Mouse (Mus musculus) frontal cortex, adult (tissue): Measurements from ENCODE around the gene Chrd.

Source experiments
- ATAC-seq: cut with Nextera tagmentation; 2 replicates; pipeline ENCODE4 v1.9.2; 2017; ENCODE audit warnings: mild to moderate bottlenecking, moderate library complexity, mixed read lengths; ENCODE audit not compliant: low TSS enrichment

The Chrd gene

GRCm38 (mm10) chr16:20710810-20711209 lies 22.1 kb upstream of the Chrd start:
- no peak for ATAC-seq

- no peak for ATAC-seq
These were observed 20.7 kb upstream of the Chrd start for GRCm38 (mm10) chr16:20712190-20712589.

DNA sequence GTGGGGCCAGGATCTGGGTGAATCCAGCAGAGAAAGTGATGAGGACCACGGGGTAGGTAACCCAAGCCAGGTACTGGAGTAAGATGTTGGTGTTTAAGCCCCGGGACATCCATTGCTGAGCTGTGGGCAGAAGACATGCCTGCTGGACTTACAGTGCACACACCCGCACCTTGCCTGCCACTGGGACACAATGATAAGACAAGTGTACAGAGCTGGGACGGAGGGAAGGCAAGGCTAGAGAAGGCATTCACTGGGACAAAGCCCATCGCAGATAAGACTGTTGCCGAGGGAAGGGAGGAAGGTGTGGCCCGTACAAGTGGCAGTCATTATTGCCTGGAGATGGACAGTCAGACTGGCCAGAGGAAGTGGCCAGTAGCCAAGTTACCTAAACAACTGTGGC lies 20.0 kb upstream of the Chrd start:
- no peak for ATAC-seq

DNA sequence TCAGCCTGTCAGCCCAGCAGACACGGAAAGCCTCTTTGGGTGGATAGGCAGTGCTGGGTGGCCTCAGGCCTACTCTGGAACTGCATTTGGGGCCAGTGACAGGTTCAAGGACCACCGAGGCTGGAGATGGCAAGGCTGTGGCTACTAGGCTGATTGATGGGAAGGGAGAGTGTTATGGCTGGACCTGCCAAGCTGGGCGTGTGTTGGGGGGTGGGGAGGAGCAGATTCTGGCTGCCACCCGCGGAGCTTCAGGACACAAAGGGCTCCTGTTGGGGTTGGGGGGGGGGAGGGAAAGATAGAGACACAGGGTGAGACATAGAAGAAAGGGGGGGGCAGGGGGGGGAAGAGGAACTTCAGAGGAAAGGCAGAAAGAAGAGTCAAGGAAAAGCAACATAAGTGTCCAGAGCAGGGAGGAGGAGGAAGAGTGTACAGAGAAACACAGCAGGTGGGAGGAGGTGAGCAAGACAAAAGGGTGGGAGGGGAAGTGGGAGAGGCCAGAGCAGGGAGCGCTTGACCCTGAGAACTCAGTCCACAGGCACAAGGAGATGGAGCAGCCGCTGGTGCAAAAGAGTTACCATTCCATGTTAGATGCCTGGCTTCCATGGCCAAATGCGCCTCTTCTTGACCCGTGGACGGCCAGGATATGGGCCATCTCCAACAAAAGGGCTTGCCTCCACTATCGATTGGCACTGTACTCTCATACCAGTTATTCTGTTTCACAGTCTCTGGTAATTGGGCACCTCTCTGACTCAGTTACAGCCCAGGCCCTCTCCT lies 18.4 kb upstream of the Chrd start:
- ATAC-seq = no peak

DNA sequence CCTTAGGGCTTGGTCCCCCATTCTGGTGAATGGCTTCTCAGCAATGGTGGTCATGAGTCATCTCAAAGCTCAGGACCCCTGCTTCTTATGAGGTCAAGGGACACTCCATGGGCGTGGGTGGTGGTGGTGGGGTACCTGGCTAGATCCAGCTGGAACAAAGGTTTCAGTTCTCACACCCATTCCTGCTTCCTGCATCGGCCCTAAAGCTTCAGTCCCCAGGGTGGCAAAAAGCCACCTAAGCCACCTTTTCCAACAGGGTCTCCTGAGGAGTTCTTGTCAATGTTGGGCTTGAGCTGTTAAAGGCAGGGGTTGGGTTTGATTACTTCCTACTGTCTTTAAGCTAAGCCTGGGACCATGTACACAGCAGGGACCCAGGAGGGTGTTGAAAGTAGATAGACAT lies 17.8 kb upstream of the Chrd start:
- ATAC-seq = no peak

DNA sequence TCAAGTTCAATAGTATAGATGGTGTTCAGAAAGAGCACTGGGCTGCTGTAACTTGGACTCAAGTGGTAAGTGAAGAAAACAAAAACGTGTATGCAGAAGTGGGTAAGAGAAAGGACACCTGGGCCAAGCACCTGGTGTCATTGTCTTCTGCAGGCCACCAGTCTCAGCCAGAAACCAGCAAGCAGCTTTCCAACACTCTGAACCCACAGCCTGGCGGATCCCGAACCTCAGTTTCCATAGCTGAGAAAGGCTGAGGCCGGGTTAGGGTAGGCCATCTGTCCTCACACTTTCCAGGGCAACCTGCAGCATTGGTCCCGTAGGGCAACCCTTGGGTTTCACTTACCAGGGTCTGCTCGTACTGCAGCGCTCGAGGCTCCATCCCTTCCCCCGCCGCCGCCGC lies 17.4 kb upstream of the Chrd start:
- ATAC-seq = no peak

DNA sequence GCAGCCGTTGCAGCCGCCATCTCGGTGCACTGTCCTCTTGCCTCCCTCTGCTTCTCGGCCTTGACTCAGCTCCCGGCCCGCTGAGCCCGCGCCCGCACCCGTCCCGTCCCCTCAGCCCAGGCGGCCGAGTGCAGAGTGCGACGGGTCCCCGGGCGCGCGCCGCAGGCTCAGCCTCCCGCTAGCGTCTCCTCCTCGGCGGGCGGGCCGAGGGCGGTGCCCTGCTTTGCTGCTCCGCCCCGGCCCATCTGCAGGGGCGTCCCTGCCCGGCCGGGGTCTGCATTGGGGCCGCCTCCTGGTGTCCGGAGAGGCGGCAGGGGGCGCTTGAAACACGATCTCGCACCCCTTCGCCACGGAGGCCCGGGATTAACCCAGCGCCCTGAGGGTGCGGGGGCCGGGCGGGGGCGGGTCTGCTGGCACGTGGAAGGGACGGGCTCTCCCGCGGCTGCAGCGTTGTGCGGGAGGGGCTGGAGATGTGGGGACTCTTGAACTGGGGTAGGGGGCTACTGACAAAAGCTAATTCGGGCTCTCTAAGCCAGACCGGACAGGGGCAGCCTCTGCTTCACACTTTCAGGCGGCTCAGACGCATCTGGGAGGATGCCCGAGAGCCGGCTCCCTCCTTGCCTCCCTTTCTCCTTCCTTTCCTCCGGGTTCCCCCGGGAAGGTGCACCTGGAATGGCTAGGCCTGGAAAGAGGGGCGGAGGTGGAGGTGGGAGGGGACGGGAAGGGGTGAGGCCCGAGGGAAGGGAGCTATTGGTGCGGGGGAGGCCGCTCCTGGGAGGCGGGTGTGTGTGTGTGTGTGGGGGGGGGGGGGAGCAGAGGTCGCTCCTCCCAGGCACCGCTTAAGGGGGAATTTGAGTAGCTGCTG lies 16.7 kb upstream of the Chrd start:
- ATAC-seq = peak; percentile 58

GRCm38 (mm10) chr16:20716841-20717180 lies 16.1 kb upstream of the Chrd start:
- ATAC-seq = no peak; the same call in 1 of the 2 replicates

- ATAC-seq = peak; percentile 80
These were observed 15.5 kb upstream of the Chrd start, which contains the start of the genes Polr2h and Clcn2 for GRCm38 (mm10) chr16:20717181-20717977. Gene Polr2h, plus strand, starts transcription at chr16:20717665. Gene Clcn2, minus strand, starts transcription at chr16:20717746.

GRCm38 (mm10) chr16:20717978-20718670 lies 14.8 kb upstream of the Chrd start:
- no peak for ATAC-seq

GRCm38 (mm10) chr16:20721808-20722207 lies 11.1 kb upstream of the Chrd start:
- ATAC-seq = no peak

- ATAC-seq = no peak
These were observed 10.2 kb upstream of the Chrd start for GRCm38 (mm10) chr16:20722736-20723135.

DNA sequence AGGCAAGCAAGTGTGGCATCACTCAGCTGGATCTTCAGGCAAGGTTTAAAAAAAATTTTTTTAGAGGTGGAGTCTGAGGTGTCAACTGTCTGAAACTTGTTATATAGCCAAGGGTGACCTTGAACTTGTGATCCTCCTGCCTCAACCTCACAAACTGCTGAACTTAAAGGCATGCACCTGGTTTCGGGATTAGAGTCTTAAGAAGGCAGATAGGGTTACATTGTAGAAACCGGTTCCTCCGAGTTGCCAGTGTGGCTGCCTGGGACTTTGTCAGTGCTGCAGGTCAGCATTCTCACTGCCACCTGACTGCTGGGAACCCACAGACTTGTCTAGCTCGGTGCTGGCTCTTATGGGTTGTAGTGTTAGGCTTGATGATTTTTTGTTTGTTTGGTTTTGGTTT lies 9.7 kb upstream of the Chrd start:
- ATAC-seq = no peak

DNA sequence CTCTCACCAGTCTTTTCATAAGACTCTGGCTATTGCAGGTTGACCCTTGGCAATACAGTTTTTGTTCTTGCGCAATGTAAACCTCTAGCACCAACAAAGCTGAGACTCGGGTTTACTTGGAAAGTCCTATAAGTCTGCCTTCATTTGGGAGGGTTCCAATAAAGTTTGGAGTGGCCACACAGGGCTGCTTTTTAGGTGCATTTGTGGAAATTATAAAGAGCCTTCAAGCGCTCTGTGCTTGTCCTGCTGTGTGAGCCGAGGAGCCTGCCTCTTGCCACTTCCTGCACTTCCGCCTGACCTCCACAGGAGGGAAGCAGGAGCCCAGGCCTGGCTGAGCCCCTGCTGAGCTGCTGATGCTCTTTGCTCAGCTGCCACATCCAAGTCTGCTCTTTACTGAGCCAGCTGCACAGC lies 8.6 kb upstream of the Chrd start:
- ATAC-seq = peak; percentile 62; the same call in 1 of the 2 replicates

GRCm38 (mm10) chr16:20725321-20725720 lies 7.6 kb upstream of the Chrd start:
- no peak for ATAC-seq

- ATAC-seq = no peak
These were observed 7.2 kb upstream of the Chrd start for GRCm38 (mm10) chr16:20725750-20726149.

DNA sequence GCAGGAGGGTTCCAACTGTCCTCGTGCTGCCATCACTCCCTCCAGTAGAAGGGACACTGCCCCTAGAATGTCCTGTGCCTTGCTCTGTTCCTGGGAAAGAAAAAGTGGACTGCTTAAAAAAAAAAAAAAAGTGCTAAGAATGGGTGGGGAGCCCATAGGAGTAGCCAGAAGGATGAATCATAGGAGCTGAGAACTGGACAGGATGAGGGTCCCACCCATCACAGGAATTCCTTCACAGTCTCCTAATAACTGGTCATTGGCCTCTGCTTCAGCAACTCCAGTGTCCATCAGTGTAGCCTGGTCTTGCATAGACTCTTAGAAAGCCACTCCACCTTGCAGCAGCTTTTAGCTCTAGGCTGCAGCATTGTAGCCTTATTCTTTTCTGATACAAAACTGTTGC lies 6.5 kb upstream of the Chrd start:
- no peak for ATAC-seq

GRCm38 (mm10) chr16:20730293-20730711 lies 2.6 kb upstream of the Chrd start:
- no peak for ATAC-seq

- peak; percentile 66 for ATAC-seq
These were observed 1.2 kb upstream of the Chrd start for GRCm38 (mm10) chr16:20731688-20732087.

- ATAC-seq = peak; percentile 14; the same call in 1 of the 2 replicates
These were observed 539 bp upstream of the Chrd start for GRCm38 (mm10) chr16:20732251-20732924.
